Mouse (Mus musculus) lung, postnatal 0 days (tissue): ENCODE data around the gene Nosip. TPM values are rescaled to one million over a fixed set of nuclear protein-coding genes. Genes with fewer than 3 reads are reported as not detected.

Source experiments
- ATAC-seq: fragments of 200-750 bp; cut with Nextera tagmentation; 2 replicates; pipeline ENCODE4 v1.8.0; 2017; ENCODE audit warnings: moderate library complexity
- DNase-seq: peaks from one replicate; pipeline ENCODE4 v3.0.0-alpha.2; 2016; ENCODE audit warnings: low spot score
- H3K27ac ChIP-seq: fragments of 300-500 bp; sonication (generic); 2 replicates; pipeline ENCODE4 v1.5.1; 2014; ENCODE audit warnings: antibody characterized with exemption, mild to moderate bottlenecking, low read length, mixed read lengths
- H3K27me3 ChIP-seq: fragments of 300-500 bp; sonication (generic); replicated peaks from 2 replicates; pipeline ENCODE4 v1.6.1; 2014; ENCODE audit warnings: low read length, mixed read lengths; ENCODE audit not compliant: insufficient read depth
- H3K36me3 ChIP-seq: fragments of 300-500 bp; sonication (generic); 2 replicates; pipeline ENCODE4 v1.6.1; 2014; ENCODE audit warnings: low read length, mixed read lengths; ENCODE audit not compliant: insufficient read depth
- H3K4me1 ChIP-seq: fragments of 300-500 bp; sonication (generic); 2 replicates; pipeline ENCODE4 v1.6.1; 2014; ENCODE audit warnings: antibody characterized with exemption, low read depth, low read length, mixed read lengths; ENCODE audit not compliant: insufficient read depth
- H3K4me2 ChIP-seq: fragments of 300-500 bp; sonication (generic); replicated peaks from 2 replicates; pipeline ENCODE4 v1.6.1; 2014; ENCODE audit warnings: low read depth, mild to moderate bottlenecking, low read length, moderate library complexity, mixed read lengths
- H3K4me3 ChIP-seq: fragments of 300-500 bp; sonication (generic); 2 replicates; pipeline ENCODE4 v1.5.1; 2014; ENCODE audit warnings: low read depth, low read length
- H3K9ac ChIP-seq: fragments of 300-500 bp; sonication (generic); replicated peaks from 2 replicates; pipeline ENCODE4 v1.6.1; 2014; ENCODE audit warnings: low read depth, mild to moderate bottlenecking
- H3K9me3 ChIP-seq: fragments of 300-500 bp; sonication (generic); 2 replicates; pipeline ENCODE4 v1.6.1; 2016; ENCODE audit warnings: low read length, mixed read lengths
- CTCF ChIP-seq: IDR thresholded peaks from 2 replicates; pipeline ENCODE4 v1.5.1; 2016; ENCODE audit warnings: antibody characterized with exemption, mild to moderate bottlenecking
- EP300 ChIP-seq: IDR thresholded peaks from 2 replicates; pipeline ENCODE4 v1.6.1; 2016; ENCODE audit warnings: antibody characterized with exemption, mild to moderate bottlenecking, control low read depth
- WGBS: fragments of 180-500 bp; shearing (Covaris S2); extraction: QIAGEN DNeasy Blood & Tissue Kit; methylation state at CpG from one replicate; pipeline ENCODE4 v1.1.7; 2014; 5-methylcytosine and 5-hydroxymethylcytosine counted together
- polyA plus RNA-seq: library from polyadenylated mRNA; unstranded; fragments of >200 nt; fragmentation: Nextera tagmentation; extraction: Ambion mirVana; gene quantifications from 2 replicates; pipeline ENCODE4 v1.2.1, GENCODE M21; 2015

The Nosip gene
- polyA plus RNA-seq, 1 experiment from 2014 or later = 62.8 TPM

DNA sequence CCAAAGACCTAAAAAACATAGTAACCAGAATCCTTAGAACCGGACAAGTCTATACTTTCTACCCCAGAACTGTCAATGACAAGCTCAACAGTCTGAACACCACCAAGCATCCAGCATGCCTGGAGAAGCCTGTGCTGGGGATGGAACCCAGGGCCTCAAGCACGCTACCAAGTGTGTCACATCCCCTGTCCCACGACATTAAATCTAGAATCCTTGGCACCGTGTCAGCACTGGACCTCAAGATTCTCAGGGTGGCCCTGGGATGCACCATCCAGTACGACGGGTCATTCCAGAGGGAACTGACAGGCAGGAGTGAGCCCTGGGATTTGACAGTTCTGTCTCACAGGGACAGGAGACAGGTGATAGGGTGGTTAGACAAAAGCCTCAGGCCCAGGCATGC lies 32.2 kb upstream of the Nosip start:
- no peak for DNase-seq
- 89% methylated on average over 6 of the region's 6 CpGs for WGBS
- H3K27me3 ChIP-seq = no peaks in the 10 kb centered on the region
- no peaks in the 10 kb centered on the region for H3K9me3 ChIP-seq
- TF ChIP-seq EP300 = no peak
- no peak for TF ChIP-seq CTCF
- no peak for ATAC-seq
- peaks cover 55% of the 10 kb centered on the region for H3K36me3 ChIP-seq
- H3K27ac ChIP-seq = no peak overlapping the region
- no peak overlapping the region for H3K4me3 ChIP-seq
- H3K4me2 ChIP-seq = no peak overlapping the region
- H3K4me1 ChIP-seq = no peaks in the 10 kb centered on the region
- H3K9ac ChIP-seq = no peak overlapping the region

DNA sequence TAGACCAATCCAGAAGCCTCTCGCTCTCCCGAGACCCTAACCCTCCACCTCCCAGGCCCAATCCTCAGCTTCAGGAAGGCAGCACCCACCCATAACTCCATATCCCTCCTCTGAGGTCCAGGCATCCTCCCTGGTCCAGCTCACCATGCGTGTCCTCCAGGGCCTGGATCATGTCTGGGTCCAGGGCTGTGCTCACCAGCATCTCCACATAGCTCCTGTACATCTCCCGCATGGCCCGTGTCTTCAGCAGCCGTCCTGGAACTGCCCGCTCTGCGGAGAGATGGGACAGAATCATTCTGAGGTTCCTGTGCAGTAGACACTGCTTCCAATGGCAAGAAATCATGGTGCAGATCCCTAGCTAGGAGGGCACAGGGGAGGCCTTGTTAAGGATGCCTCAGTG lies 31.4 kb upstream of the Nosip start:
- TF ChIP-seq CTCF = no peak
- TF ChIP-seq EP300 = no peak
- Histone ChIP-seq H3K9ac (no peak overlapping the region), H3K9me3 (no peaks in the 10 kb centered on the region), H3K27ac (no peak overlapping the region), H3K4me1 (no peaks in the 10 kb centered on the region), H3K4me2 (no peak overlapping the region), H3K36me3 (peaks cover 55% of the 10 kb centered on the region), H3K27me3 (no peaks in the 10 kb centered on the region), H3K4me3 (no peak overlapping the region)
- WGBS = 96% methylated on average over 8 of the region's 8 CpGs
- no peak for DNase-seq
- ATAC-seq = no peak

DNA sequence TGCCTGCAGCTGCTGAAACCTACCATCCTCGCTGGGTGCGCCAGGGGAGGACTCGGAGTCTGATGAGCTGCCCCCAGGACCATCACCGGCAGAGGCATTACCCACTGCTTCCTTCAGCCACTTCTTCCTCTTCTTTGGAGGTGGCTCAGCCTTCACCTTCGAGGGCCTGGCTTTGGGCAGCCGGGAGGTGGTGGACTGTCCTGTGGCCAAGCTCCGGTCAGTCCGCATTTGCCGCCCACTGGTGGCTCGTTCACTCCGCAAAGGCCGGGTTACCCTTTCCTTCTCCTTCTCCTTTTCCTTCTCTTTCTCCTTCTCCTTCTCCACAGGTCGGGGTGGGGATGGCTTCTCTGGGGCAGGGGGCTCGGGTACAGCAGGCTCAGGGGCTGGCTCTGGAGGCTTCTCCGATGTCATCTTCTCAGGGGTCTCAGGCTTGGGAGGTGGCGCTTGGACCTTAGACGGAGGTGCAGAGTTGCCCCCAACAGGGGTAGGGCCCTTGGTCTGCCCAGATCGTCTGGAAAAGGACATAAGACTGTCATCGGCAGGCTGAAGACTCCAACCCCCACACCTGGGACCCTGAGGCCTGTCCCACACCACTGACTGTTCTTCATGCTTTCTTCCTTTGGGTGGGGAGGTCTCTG lies 28.4 kb upstream of the Nosip start:
- 93% methylated on average over 19 of the region's 19 CpGs for WGBS
- Histone ChIP-seq H3K27ac (no peak overlapping the region), H3K4me1 (no peaks in the 10 kb centered on the region), H3K4me3 (no peak overlapping the region), H3K4me2 (no peak overlapping the region), H3K27me3 (no peaks in the 10 kb centered on the region), H3K36me3 (peaks cover 38% of the 10 kb centered on the region), H3K9me3 (no peaks in the 10 kb centered on the region), H3K9ac (no peak overlapping the region)
- ATAC-seq (no peak), DNase-seq (no peak)
- TF ChIP-seq EP300 = no peak
- TF ChIP-seq CTCF = no peak

DNA sequence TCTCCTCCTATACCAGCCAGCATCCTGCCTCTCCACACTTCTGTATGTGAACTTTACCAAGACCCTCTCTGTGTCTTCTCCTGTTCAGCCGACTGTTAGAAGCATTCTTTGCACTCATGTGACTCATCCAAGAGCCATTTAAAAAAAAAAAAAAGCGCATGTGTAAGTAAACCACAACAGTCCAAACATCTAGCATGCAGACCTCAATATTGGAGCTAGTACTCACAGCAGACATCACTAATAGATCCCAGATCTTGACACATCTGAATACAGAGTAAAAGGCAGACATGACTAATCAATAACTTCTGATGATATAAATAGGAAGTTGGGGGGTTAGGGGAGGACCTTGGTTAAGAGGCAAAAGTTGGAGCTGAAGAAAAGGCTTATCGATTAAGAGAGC lies 26.6 kb upstream of the Nosip start:
- DNase-seq (no peak), ATAC-seq (no peak)
- Histone ChIP-seq H3K9me3 (no peaks in the 10 kb centered on the region), H3K27ac (no peak overlapping the region), H3K36me3 (peaks cover 34% of the 10 kb centered on the region), H3K27me3 (no peaks in the 10 kb centered on the region), H3K9ac (no peak overlapping the region), H3K4me1 (no peaks in the 10 kb centered on the region), H3K4me2 (no peak overlapping the region), H3K4me3 (no peak overlapping the region)
- 84% methylated on average over 3 of the region's 3 CpGs for WGBS
- TF ChIP-seq CTCF = no peak

DNA sequence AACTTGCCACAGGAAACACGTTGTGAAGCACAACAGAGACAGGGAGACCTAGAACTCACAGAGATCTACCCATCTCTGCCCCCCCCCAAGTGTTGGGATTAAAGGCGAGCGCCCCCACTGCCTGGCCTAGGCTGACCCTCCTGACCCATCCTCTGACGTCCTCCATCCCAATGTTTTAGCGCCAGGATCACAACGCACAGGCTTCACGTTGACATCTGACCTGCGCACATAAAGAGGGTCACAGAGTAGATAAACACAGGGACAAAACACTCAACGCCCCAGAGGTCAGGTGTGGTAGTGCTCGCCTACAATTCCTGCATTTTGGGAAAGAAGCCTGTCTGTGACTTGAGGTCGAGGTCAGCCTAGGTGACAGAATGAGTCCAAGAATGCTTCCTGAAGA lies 25.5 kb upstream of the Nosip start:
- Histone ChIP-seq H3K27ac (no peak overlapping the region), H3K4me2 (no peak overlapping the region), H3K9ac (no peak overlapping the region), H3K27me3 (no peaks in the 10 kb centered on the region), H3K4me1 (no peaks in the 10 kb centered on the region), H3K9me3 (no peaks in the 10 kb centered on the region), H3K36me3 (peaks cover 30% of the 10 kb centered on the region), H3K4me3 (no peak overlapping the region)
- DNase-seq = no peak
- WGBS = 77% methylated on average over 11 of the region's 11 CpGs
- TF ChIP-seq EP300 = no peak
- TF ChIP-seq CTCF = no peak
- no peak for ATAC-seq

DNA sequence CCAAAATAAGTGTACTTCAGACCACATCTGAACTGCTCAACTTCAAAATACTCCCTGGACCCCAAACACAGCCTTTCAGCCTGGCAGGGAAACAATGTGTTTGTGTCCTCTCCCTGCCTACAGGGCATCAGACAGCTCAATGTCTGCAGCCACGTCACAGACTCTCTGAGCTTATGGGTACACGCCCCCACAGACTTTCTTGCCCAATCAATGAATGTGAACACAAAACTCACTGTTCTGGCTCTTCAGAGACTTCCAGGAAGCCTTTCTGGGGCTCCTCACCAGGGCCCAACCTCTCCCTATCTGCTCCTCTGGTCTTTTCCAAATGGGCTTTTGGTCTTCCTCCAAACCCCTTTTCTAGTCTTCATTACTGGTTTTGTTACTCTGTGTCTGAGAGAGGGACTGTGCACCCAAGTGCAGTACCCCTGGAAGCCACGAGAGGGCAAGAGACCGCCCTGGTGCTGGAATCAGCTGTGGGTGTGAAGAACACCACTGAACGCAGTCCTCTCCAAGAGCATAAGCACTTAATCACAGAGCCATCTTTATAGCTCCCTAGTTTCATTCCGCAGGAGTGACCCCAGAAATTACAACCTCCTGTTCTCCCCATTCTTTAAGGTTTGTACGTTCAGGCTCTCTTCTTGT lies 24.4 kb upstream of the Nosip start:
- 0 out of 2 replicates have a peak overlapping the region, but pooled peaks have one; percentile 20 for H3K27ac ChIP-seq
- WGBS = 57% methylated on average over 7 of the region's 7 CpGs
- no peak overlapping the region for H3K4me3 ChIP-seq
- DNase-seq = peak; percentile 80
- H3K9me3 ChIP-seq = no peaks in the 10 kb centered on the region
- H3K9ac ChIP-seq = no peak overlapping the region
- no peaks in the 10 kb centered on the region for H3K4me1 ChIP-seq
- H3K36me3 ChIP-seq = peaks cover 23% of the 10 kb centered on the region
- peak; percentile 85 for ATAC-seq
- TF ChIP-seq EP300 (no peak), CTCF (peak; percentile 88)
- no peaks in the 10 kb centered on the region for H3K27me3 ChIP-seq
- no peak overlapping the region for H3K4me2 ChIP-seq
